Mouse (Mus musculus) forebrain, embryonic 11.5 days (tissue): Measurements from ENCODE around the gene Lamp5. TPM values are rescaled to one million over a fixed set of nuclear protein-coding genes. Genes with fewer than 3 reads are reported as not detected.
A peak's percentile ranks its signal among the peaks of the same experiment; 100 is the strongest.

Experiments
- ATAC-seq: fragments of 200-750 bp; cut with Nextera tagmentation; replicated peaks from 2 replicates; pipeline ENCODE4 v1.8.0; 2017; ENCODE audit warnings: moderate TSS enrichment; ENCODE audit not compliant: low FRiP score
- DNase-seq: peaks from one replicate; pipeline ENCODE4 v3.0.0-alpha.2; 2017; ENCODE audit warnings: low spot score
- H3K27ac ChIP-seq: fragments of 300-500 bp; sonication (generic); 2 replicates; pipeline ENCODE4 v1.5.1; 2014; ENCODE audit warnings: low read depth, low read length
- H3K27me3 ChIP-seq: fragments of 300-500 bp; sonication (generic); 2 replicates; pipeline ENCODE4 v1.6.1; 2014; ENCODE audit warnings: mild to moderate bottlenecking, low read length, mixed read lengths; ENCODE audit not compliant: control insufficient read depth, insufficient read depth
- H3K36me3 ChIP-seq: fragments of 300-500 bp; sonication (generic); 2 replicates; pipeline ENCODE4 v1.6.1; 2014; ENCODE audit warnings: mild to moderate bottlenecking, low read length, moderate library complexity, mixed read lengths; ENCODE audit not compliant: control insufficient read depth, insufficient read depth
- H3K4me1 ChIP-seq: fragments of 300-500 bp; sonication (generic); replicated peaks from 2 replicates; pipeline ENCODE4 v1.6.1; 2014; ENCODE audit warnings: low read length, mixed read lengths; ENCODE audit not compliant: control insufficient read depth, insufficient read depth
- H3K4me2 ChIP-seq: fragments of 300-500 bp; sonication (generic); 2 replicates; pipeline ENCODE4 v1.6.1; 2014; ENCODE audit warnings: low read depth, mild to moderate bottlenecking, low read length, moderate library complexity, mixed read lengths; ENCODE audit not compliant: severe bottlenecking
- H3K4me3 ChIP-seq: fragments of 300-500 bp; sonication (generic); 2 replicates; pipeline ENCODE4 v1.5.1; 2014; ENCODE audit warnings: low read depth, low read length
- H3K9ac ChIP-seq: fragments of 300-500 bp; sonication (generic); 2 replicates; pipeline ENCODE4 v1.6.1; 2014; ENCODE audit warnings: low read length
- H3K9me3 ChIP-seq: fragments of 300-500 bp; sonication (generic); 2 replicates; pipeline ENCODE4 v1.6.1; 2016; ENCODE audit warnings: low read length, mixed read lengths; ENCODE audit not compliant: control insufficient read depth
- WGBS: fragments of 180-500 bp; shearing (Covaris S2); extraction: QIAGEN DNeasy Blood & Tissue Kit; methylation state at CpG from one replicate; pipeline ENCODE4 v1.1.7; 2014; 5-methylcytosine and 5-hydroxymethylcytosine counted together
- polyA plus RNA-seq: library from polyadenylated mRNA; unstranded; fragments of >200 nt; fragmentation: Nextera tagmentation; extraction: Ambion mirVana; gene quantifications from 2 replicates; pipeline ENCODE4 v1.2.1, GENCODE M21; 2014

The Lamp5 gene
- polyA plus RNA-seq: 3.0 and 3.6 TPM in 2 replicates

GRCm38 (mm10) chr2:136051688-136052289 lies at the start of gene Lamp5:
Gene Lamp5 (plus strand): TSS chr2:136052239.
- peak; percentile 72 for ATAC-seq
- no peak within 1 kb of the TSS for H3K9ac ChIP-seq
- H3K4me2 ChIP-seq: peak within 1 kb of the TSS; percentile 32
- H3K36me3 ChIP-seq: no peaks in the 10 kb centered on the region
- no peaks in the 10 kb centered on the region for H3K9me3 ChIP-seq
- peaks cover 2% of the 10 kb centered on the region; the same call in 1 of the 2 replicates for H3K27me3 ChIP-seq
- H3K4me3 ChIP-seq: peak within 1 kb of the TSS; percentile 3; the same call in 1 of the 2 replicates
- H3K4me1 ChIP-seq: peaks cover 8% of the 10 kb centered on the region; the same call in 1 of the 2 replicates
- DNase-seq: peak; percentile 72
- WGBS: 0% methylated on average over 8 of the region's 8 CpGs
- H3K27ac ChIP-seq: no peak within 1 kb of the TSS

DNA sequence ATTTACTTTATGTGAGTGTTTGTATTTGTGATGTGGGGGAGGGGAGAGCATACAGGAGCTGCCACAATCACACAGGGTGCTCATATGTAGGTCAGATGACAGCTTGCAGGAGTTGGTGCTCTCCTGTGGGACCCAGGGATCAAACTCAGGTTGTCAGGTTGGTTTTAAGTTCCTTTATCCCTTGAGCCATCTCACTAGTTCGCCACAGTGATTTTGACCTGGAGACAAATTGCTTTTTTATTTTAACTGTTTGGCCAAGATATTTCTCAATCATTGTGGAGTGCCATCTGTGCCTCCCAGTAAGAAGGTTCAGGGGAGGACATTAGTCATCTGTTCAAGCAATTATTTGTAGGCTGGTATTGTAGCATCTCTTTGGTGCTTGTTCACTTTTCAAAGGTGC lies 48.2 kb upstream of the Lamp5 start:
- H3K9me3 ChIP-seq: no peaks in the 10 kb centered on the region
- H3K36me3 ChIP-seq: no peaks in the 10 kb centered on the region; the same call in 1 of the 2 replicates
- no peak overlapping the region for H3K4me3 ChIP-seq
- ATAC-seq (no peak), DNase-seq (no peak)
- no peak overlapping the region for H3K4me2 ChIP-seq
- no peak overlapping the region for H3K9ac ChIP-seq
- no peaks in the 10 kb centered on the region for H3K27me3 ChIP-seq
- H3K27ac ChIP-seq: no peak overlapping the region
- WGBS: 91% methylated on average over 1 of the region's 1 CpGs
- no peaks in the 10 kb centered on the region for H3K4me1 ChIP-seq

GRCm38 (mm10) chr2:136006280-136006679 lies 45.8 kb upstream of the Lamp5 start:
- H3K4me1 ChIP-seq: no peaks in the 10 kb centered on the region
- WGBS: 95% methylated on average over 5 of the region's 5 CpGs
- no peak for DNase-seq
- H3K9me3 ChIP-seq: no peaks in the 10 kb centered on the region
- H3K36me3 ChIP-seq: no peaks in the 10 kb centered on the region; the same call in 1 of the 2 replicates
- H3K4me3 ChIP-seq: no peak overlapping the region
- H3K27ac ChIP-seq: no peak overlapping the region
- ATAC-seq: no peak
- H3K4me2 ChIP-seq: no peak overlapping the region
- no peak overlapping the region for H3K9ac ChIP-seq
- no peaks in the 10 kb centered on the region for H3K27me3 ChIP-seq

- H3K4me1 ChIP-seq: no peaks in the 10 kb centered on the region
- no peak overlapping the region for H3K4me2 ChIP-seq
- H3K36me3 ChIP-seq: no peaks in the 10 kb centered on the region
- no peak overlapping the region for H3K4me3 ChIP-seq
- ATAC-seq (no peak), DNase-seq (no peak)
- no peak overlapping the region for H3K27ac ChIP-seq
- H3K27me3 ChIP-seq: no peaks in the 10 kb centered on the region
- H3K9me3 ChIP-seq: no peaks in the 10 kb centered on the region
- H3K9ac ChIP-seq: no peak overlapping the region
- WGBS: 92% methylated on average over 9 of the region's 9 CpGs
Measured at GRCm38 (mm10) chr2:136012759-136013158, 39.3 kb upstream of the Lamp5 start.

- DNase-seq (no peak), ATAC-seq (no peak)
- Histone ChIP-seq H3K9me3 (no peaks in the 10 kb centered on the region), H3K4me3 (no peak overlapping the region), H3K36me3 (no peaks in the 10 kb centered on the region), H3K9ac (no peak overlapping the region), H3K27me3 (peaks cover 2% of the 10 kb centered on the region; the same call in 1 of the 2 replicates), H3K4me2 (no peak overlapping the region), H3K4me1 (peaks cover 8% of the 10 kb centered on the region; the same call in 1 of the 2 replicates), H3K27ac (no peak overlapping the region)
- 88% methylated on average over 4 of the region's 4 CpGs for WGBS
Measured at GRCm38 (mm10) chr2:136048464-136048863, 3.6 kb upstream of the Lamp5 start.

GRCm38 (mm10) chr2:136050793-136051615 lies 1.0 kb upstream of the Lamp5 start:
- peak overlapping the region; percentile 3; the same call in 1 of the 2 replicates for H3K4me3 ChIP-seq
- H3K4me2 ChIP-seq: peak overlapping the region; percentile 32
- peaks cover 2% of the 10 kb centered on the region; the same call in 1 of the 2 replicates for H3K27me3 ChIP-seq
- DNase-seq (no peak), ATAC-seq (peak; percentile 45)
- no peak overlapping the region for H3K27ac ChIP-seq
- H3K36me3 ChIP-seq: no peaks in the 10 kb centered on the region
- no peak overlapping the region for H3K9ac ChIP-seq
- no peaks in the 10 kb centered on the region for H3K9me3 ChIP-seq
- H3K4me1 ChIP-seq: peaks cover 8% of the 10 kb centered on the region; the same call in 1 of the 2 replicates
- 15% methylated on average over 27 of the region's 27 CpGs for WGBS

GRCm38 (mm10) chr2:136057861-136058331 lies 5.9 kb downstream of the Lamp5 start:
- Histone ChIP-seq H3K4me3 (peak overlapping the region; percentile 24), H3K4me2 (peak overlapping the region; percentile 56), H3K27me3 (peaks cover 36% of the 10 kb centered on the region), H3K9ac (no peak overlapping the region), H3K9me3 (no peaks in the 10 kb centered on the region), H3K4me1 (peaks cover 5% of the 10 kb centered on the region; the same call in 1 of the 2 replicates), H3K27ac (no peak overlapping the region), H3K36me3 (no peaks in the 10 kb centered on the region)
- ATAC-seq: no peak; the same call in 1 of the 2 replicates
- peak; percentile 67 for DNase-seq
- WGBS: 4% methylated on average over 19 of the region's 19 CpGs

DNA sequence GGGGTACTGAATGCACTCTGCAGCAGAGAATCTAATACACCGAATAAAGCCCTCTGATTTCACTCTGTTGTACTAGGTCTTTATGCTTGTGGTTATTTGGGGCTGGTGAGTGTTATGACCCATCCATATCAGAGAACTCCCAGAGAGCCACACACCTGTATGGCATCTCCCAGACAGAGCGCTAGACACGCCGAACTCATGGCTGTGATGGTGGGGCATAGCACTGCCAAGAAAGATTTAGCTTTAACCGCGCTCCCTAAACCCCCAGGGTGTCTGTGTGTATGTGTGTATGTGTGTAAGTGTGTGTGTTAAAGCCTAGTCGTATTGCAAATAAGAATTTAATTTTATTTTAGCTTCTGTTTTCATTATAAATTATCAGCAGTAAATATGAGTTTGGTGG lies 6.4 kb downstream of the Lamp5 start:
- Histone ChIP-seq H3K27ac (no peak overlapping the region), H3K27me3 (peaks cover 36% of the 10 kb centered on the region), H3K4me2 (peak overlapping the region; percentile 56), H3K9ac (no peak overlapping the region), H3K9me3 (no peaks in the 10 kb centered on the region), H3K4me3 (peak overlapping the region; percentile 24), H3K36me3 (no peaks in the 10 kb centered on the region), H3K4me1 (peaks cover 5% of the 10 kb centered on the region; the same call in 1 of the 2 replicates)
- DNase-seq (no peak), ATAC-seq (no peak; the same call in 1 of the 2 replicates)
- 3% methylated on average over 7 of the region's 7 CpGs for WGBS
